Mouse (Mus musculus) liver, adult 2 months (tissue): ENCODE results near the gene Esd. TPM values are rescaled to one million over a fixed set of nuclear protein-coding genes. Genes with fewer than 3 reads are reported as not detected.

Source experiments
- DNase-seq: peaks from one replicate; pipeline ENCODE4 v3.0.0-alpha.2; 2011; ENCODE audit warnings: low read depth, low spot score; ENCODE audit errors: extremely low read depth
- H3K27ac ChIP-seq: fragments of 200-500 bp; replicated peaks from 2 replicates; pipeline ENCODE4 v1.5.1; 2012; ENCODE audit warnings: low read depth, mild to moderate bottlenecking, control low read depth, inconsistent platforms, low read length; ENCODE audit not compliant: insufficient read depth
- H3K27me3 ChIP-seq: fragments of 200-500 bp; 2 replicates; pipeline ENCODE4 v1.6.1; 2012; ENCODE audit warnings: mild to moderate bottlenecking, moderate library complexity, low read length, inconsistent platforms; ENCODE audit not compliant: control insufficient read depth, insufficient read depth
- H3K36me3 ChIP-seq: fragments of 200-500 bp; 2 replicates; pipeline ENCODE4 v1.6.1; 2012; ENCODE audit warnings: low read length, inconsistent platforms; ENCODE audit not compliant: control insufficient read depth, insufficient read depth
- H3K4me1 ChIP-seq: fragments of 200-500 bp; 2 replicates; pipeline ENCODE4 v1.6.1; 2011; ENCODE audit warnings: low read length; ENCODE audit not compliant: control insufficient read depth, insufficient read depth
- H3K4me3 ChIP-seq: fragments of 200-500 bp; 2 replicates; pipeline ENCODE4 v1.5.1; 2011; ENCODE audit warnings: low read depth, mild to moderate bottlenecking, control low read depth, low read length, moderate library complexity; ENCODE audit not compliant: insufficient read depth
- H3K79me2 ChIP-seq: fragments of 200-500 bp; 2 replicates; pipeline ENCODE4 v1.6.1; 2012; ENCODE audit warnings: inconsistent platforms, mild to moderate bottlenecking, low read length, moderate library complexity; ENCODE audit not compliant: control insufficient read depth, insufficient read depth
- H3K9ac ChIP-seq: fragments of 200-500 bp; 2 replicates; pipeline ENCODE4 v1.6.1; 2012; ENCODE audit warnings: low read depth, mild to moderate bottlenecking, control low read depth, inconsistent platforms, low read length
- CTCF ChIP-seq: fragments of 200-500 bp; IDR thresholded peaks from 2 replicates; pipeline ENCODE4 v1.5.1; 2011; ENCODE audit warnings: low read depth, low read length, control low read depth
- POLR2A ChIP-seq: fragments of 200-500 bp; IDR thresholded peaks from 2 replicates; pipeline ENCODE4 v1.6.1; 2011; ENCODE audit warnings: low read length, control low read depth; ENCODE audit not compliant: insufficient read depth; ENCODE audit errors: extremely low read depth
- WGBS: fragments of 180-500 bp; shearing (Covaris S2); methylation state at CpG from one replicate; pipeline ENCODE4 v1.1.7; 2018; 5-methylcytosine and 5-hydroxymethylcytosine counted together
- polyA plus RNA-seq: library from polyadenylated mRNA; depleted of rRNA; stranded (reverse); fragments of >200 nt; gene quantifications from 2 replicates; pipeline ENCODE4 v1.2.3, GENCODE M21; 2012; rRNA removed
- total RNA-seq: library from RNA; depleted of rRNA; stranded (reverse); fragments of >200 nt; gene quantifications from 2 replicates; pipeline ENCODE4 v1.2.3, GENCODE M21; 2014; rRNA removed

Gene Esd
- total RNA-seq (327 and 396 TPM in 2 replicates), polyA plus RNA-seq (119 and 143 TPM in 2 replicates)

- Histone ChIP-seq H3K4me1 (peaks cover 17% of the 10 kb centered on the region; the same call in 1 of the 2 replicates), H3K27me3 (no peaks in the 10 kb centered on the region), H3K79me2 (peaks cover 9% of the 10 kb centered on the region; the same call in 1 of the 2 replicates), H3K27ac (peak within 1 kb of the TSS; percentile 100), H3K9ac (peak within 1 kb of the TSS; percentile 84), H3K4me3 (peak within 1 kb of the TSS; percentile 74), H3K36me3 (peaks cover 16% of the 10 kb centered on the region)
- WGBS: under 1% methylated on average over 50 of the region's 53 CpGs
- 0 out of 2 replicates have a peak, but pooled peaks have one; percentile 13 for TF ChIP-seq CTCF
- TF ChIP-seq POLR2A: peak; percentile 84
- peak; percentile 95 for DNase-seq
Measured at GRCm38 (mm10) chr14:74732079-74732783, at the start of gene Esd. Esd (plus strand) TSS chr14:74732297.

GRCm38 (mm10) chr14:74684298-74684978 lies 47.7 kb upstream of the Esd start:
- no peak for TF ChIP-seq POLR2A
- TF ChIP-seq CTCF: no peak
- 83% methylated on average over 5 of the region's 5 CpGs for WGBS
- Histone ChIP-seq H3K27me3 (no peaks in the 10 kb centered on the region), H3K4me3 (no peak overlapping the region), H3K4me1 (no peaks in the 10 kb centered on the region), H3K36me3 (no peaks in the 10 kb centered on the region), H3K9ac (no peak overlapping the region), H3K79me2 (no peaks in the 10 kb centered on the region), H3K27ac (no peak overlapping the region)
- DNase-seq: no peak

- H3K9ac ChIP-seq: no peak overlapping the region
- TF ChIP-seq CTCF (no peak), POLR2A (no peak)
- H3K27me3 ChIP-seq: no peaks in the 10 kb centered on the region
- no peak overlapping the region for H3K27ac ChIP-seq
- WGBS: 96% methylated on average over 2 of the region's 2 CpGs
- H3K79me2 ChIP-seq: no peaks in the 10 kb centered on the region
- no peak for DNase-seq
- H3K4me1 ChIP-seq: no peaks in the 10 kb centered on the region
- H3K36me3 ChIP-seq: no peaks in the 10 kb centered on the region
- H3K4me3 ChIP-seq: no peak overlapping the region
Measured at GRCm38 (mm10) chr14:74691963-74692362, 40.1 kb upstream of the Esd start.

GRCm38 (mm10) chr14:74696766-74697165 lies 35.3 kb upstream of the Esd start:
- H3K36me3 ChIP-seq: no peaks in the 10 kb centered on the region
- no peaks in the 10 kb centered on the region for H3K4me1 ChIP-seq
- no peaks in the 10 kb centered on the region for H3K27me3 ChIP-seq
- no peak overlapping the region for H3K9ac ChIP-seq
- DNase-seq: no peak
- no peak overlapping the region for H3K4me3 ChIP-seq
- TF ChIP-seq CTCF (no peak), POLR2A (no peak)
- 60% methylated on average over 4 of the region's 4 CpGs for WGBS
- no peaks in the 10 kb centered on the region for H3K79me2 ChIP-seq
- no peak overlapping the region for H3K27ac ChIP-seq

- Histone ChIP-seq H3K4me1 (no peaks in the 10 kb centered on the region), H3K36me3 (no peaks in the 10 kb centered on the region), H3K27ac (no peak overlapping the region), H3K4me3 (no peak overlapping the region), H3K9ac (no peak overlapping the region), H3K27me3 (no peaks in the 10 kb centered on the region), H3K79me2 (no peaks in the 10 kb centered on the region)
- no peak for DNase-seq
- TF ChIP-seq POLR2A (no peak), CTCF (no peak)
Measured at GRCm38 (mm10) chr14:74697432-74697831, 34.7 kb upstream of the Esd start.

GRCm38 (mm10) chr14:74699241-74699640 lies 32.9 kb upstream of the Esd start:
- no peak for DNase-seq
- no peak overlapping the region for H3K4me3 ChIP-seq
- no peaks in the 10 kb centered on the region for H3K27me3 ChIP-seq
- TF ChIP-seq POLR2A (no peak), CTCF (no peak)
- WGBS: 81% methylated on average over 3 of the region's 3 CpGs
- H3K9ac ChIP-seq: no peak overlapping the region
- H3K79me2 ChIP-seq: no peaks in the 10 kb centered on the region
- no peaks in the 10 kb centered on the region for H3K4me1 ChIP-seq
- no peak overlapping the region for H3K27ac ChIP-seq
- H3K36me3 ChIP-seq: no peaks in the 10 kb centered on the region
